Mouse (Mus musculus) myocyte (in vitro differentiated cells): ENCODE measurements at regions not wholly inside any gene's neighbourhood (a gene's known extent, or its start where the extent isn't known, plus 50 kb on each side); places are given as distances from the start of the nearest gene placed in this dataset.

ENCODE experiments used
- H3K27me3 ChIP-seq: one replicate; pipeline ENCODE4 v1.6.1; 2011; ENCODE audit not compliant: control insufficient read depth, insufficient read depth, insufficient read length
- H3K36me3 ChIP-seq: one replicate; pipeline ENCODE4 v1.6.1; 2011; ENCODE audit not compliant: control insufficient read depth, insufficient read depth
- H3K4me2 ChIP-seq: one replicate; pipeline ENCODE4 v1.6.1; 2011; ENCODE audit warnings: low read depth, control low read depth
- H3K4me3 ChIP-seq: one replicate; pipeline ENCODE4 v1.5.1; 2011; ENCODE audit warnings: mild to moderate bottlenecking, control low read depth, moderate library complexity
- H3K79me2 ChIP-seq: one replicate; pipeline ENCODE4 v1.6.1; 2011; ENCODE audit not compliant: control insufficient read depth, insufficient read depth
- H3ac ChIP-seq: one replicate; pipeline ENCODE4 v1.6.1; 2011; ENCODE audit not compliant: control insufficient read depth, insufficient read length
- CEBPB ChIP-seq: IDR thresholded peaks from 2 replicates; pipeline ENCODE4 v1.6.1; 2011; ENCODE audit warnings: mild to moderate bottlenecking, moderate library complexity; ENCODE audit not compliant: poor library complexity, insufficient read depth, severe bottlenecking
- E2F4 ChIP-seq: IDR thresholded peaks from one replicate; pipeline ENCODE4 v1.6.1; 2011; ENCODE audit warnings: mild to moderate bottlenecking, control low read depth, moderate library complexity; ENCODE audit not compliant: insufficient read depth
- MAX ChIP-seq: IDR thresholded peaks from one replicate; pipeline ENCODE4 v1.6.1; 2011; ENCODE audit warnings: low read depth, mild to moderate bottlenecking, control low read depth
- MYOD1 ChIP-seq, 3 experiments: IDR thresholded peaks; one replicate each; pipeline ENCODE4 v1.6.1; 2011; ENCODE audit warnings: control low read depth in 2 of 3, low read depth in 2 of 3, mild to moderate bottlenecking in 2 of 3, moderate library complexity in 1 of 3; ENCODE audit not compliant: insufficient read length in 2 of 3, control insufficient read depth in 1 of 3
- MYOG ChIP-seq, 3 experiments: IDR thresholded peaks; one replicate each; pipeline ENCODE4 v1.6.1; 2011; ENCODE audit warnings: control low read depth in 2 of 3, low read depth in 2 of 3, mild to moderate bottlenecking in 2 of 3; ENCODE audit not compliant: insufficient read length in 2 of 3, control insufficient read depth in 1 of 3, insufficient read depth in 1 of 3
- POLR2A ChIP-seq: IDR thresholded peaks from one replicate; pipeline ENCODE4 v1.6.1; 2011; ENCODE audit warnings: low read depth, mild to moderate bottlenecking, control low read depth, moderate library complexity; ENCODE audit not compliant: insufficient read length
- POLR2AphosphoS2 ChIP-seq: IDR thresholded peaks from one replicate; pipeline ENCODE4 v1.6.1; 2011; ENCODE audit warnings: low read depth, control low read depth; ENCODE audit not compliant: insufficient read length
- REST ChIP-seq: IDR thresholded peaks from one replicate; pipeline ENCODE4 v1.6.1; 2011; ENCODE audit warnings: mild to moderate bottlenecking, control low read depth, moderate library complexity; ENCODE audit not compliant: insufficient read depth, insufficient read length
- SRF ChIP-seq: IDR thresholded peaks from one replicate; pipeline ENCODE4 v1.6.1; 2011; ENCODE audit warnings: low read depth; ENCODE audit not compliant: control insufficient read depth, insufficient read length
- TCF12 ChIP-seq: IDR thresholded peaks from one replicate; pipeline ENCODE4 v1.6.1; 2011; ENCODE audit warnings: mild to moderate bottlenecking, control low read depth; ENCODE audit not compliant: poor library complexity, insufficient read depth, severe bottlenecking
- TCF3 ChIP-seq: IDR thresholded peaks from one replicate; pipeline ENCODE4 v1.6.1; 2011; ENCODE audit warnings: low read depth, control low read depth; ENCODE audit not compliant: insufficient read length
- USF1 ChIP-seq: IDR thresholded peaks from one replicate; pipeline ENCODE4 v1.6.1; 2011; ENCODE audit warnings: low read depth, mild to moderate bottlenecking, control low read depth, moderate library complexity

DNA sequence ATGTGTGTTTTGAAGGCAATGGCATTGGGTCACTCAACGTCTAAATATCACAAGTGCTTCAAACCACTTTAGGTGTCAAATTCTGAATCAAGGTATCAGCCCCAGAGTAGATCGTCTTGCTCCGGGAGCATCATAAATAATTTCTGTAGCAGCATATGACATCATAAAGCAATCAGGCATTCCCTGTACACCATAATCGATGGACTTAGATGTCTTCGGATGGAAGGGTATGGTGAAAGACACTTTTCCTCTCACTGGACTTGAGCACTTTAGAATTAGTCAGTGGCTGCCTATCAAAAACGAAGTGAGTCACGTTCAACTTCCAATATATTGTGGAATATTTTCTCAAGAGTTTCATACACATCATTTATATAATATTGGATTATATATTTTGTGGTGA is 77.9 kb downstream of the Gm5426 start:
- Histone ChIP-seq H3ac (no peak overlapping the region), H3K27me3 (no peaks in the 10 kb centered on the region), H3K4me3 (no peak overlapping the region), H3K36me3 (no peaks in the 10 kb centered on the region), H3K79me2 (no peaks in the 10 kb centered on the region), H3K4me2 (peak overlapping the region; percentile 60)
- TF ChIP-seq USF1 (no peak), MYOG (IDR thresholded peaks at IDR 0.05; ENCODE audit: control insufficient read depth in 1 of 3, insufficient read depth in 1 of 3, insufficient read length in 2 of 3, low read depth in 2 of 3) (no peak), POLR2AphosphoS2 (no peak), POLR2A (no peak), TCF3 (no peak), E2F4 (no peak), MAX (no peak), REST (no peak), CEBPB (no peak), SRF (no peak), TCF12 (no peak), MYOD1 (IDR thresholded peaks at IDR 0.05; ENCODE audit: control insufficient read depth in 1 of 3, insufficient read length in 2 of 3, low read depth in 2 of 3) (no peak)

DNA sequence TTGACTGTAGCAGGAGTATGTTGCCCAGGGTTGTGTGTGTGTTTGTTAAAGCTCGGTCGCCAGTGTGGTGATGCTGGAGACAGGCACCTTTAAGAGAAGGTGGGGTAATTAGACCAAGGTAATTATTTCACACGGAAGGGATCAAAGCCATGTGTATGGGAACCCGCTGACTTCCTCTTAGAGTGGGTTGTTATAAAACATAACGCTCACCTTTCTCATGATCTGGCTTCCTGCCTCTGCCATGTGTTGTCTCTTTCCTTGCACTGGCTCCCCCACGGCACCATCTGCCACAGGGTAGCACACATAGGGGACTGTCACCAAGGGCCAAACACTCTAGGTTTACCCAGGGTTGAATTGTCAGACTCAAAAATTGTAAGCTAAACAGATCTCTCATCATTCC is 78.5 kb downstream of the Gm5426 start:
- Histone ChIP-seq H3K36me3 (no peaks in the 10 kb centered on the region), H3ac (no peak overlapping the region), H3K4me3 (no peak overlapping the region), H3K27me3 (no peaks in the 10 kb centered on the region), H3K79me2 (no peaks in the 10 kb centered on the region), H3K4me2 (no peak overlapping the region)
- no peak for TF ChIP-seq USF1
- no peak for TF ChIP-seq TCF12
- no peak for TF ChIP-seq TCF3
- TF ChIP-seq REST: no peak
- TF ChIP-seq SRF: no peak
- TF ChIP-seq E2F4: no peak
- TF ChIP-seq MYOG (IDR thresholded peaks at IDR 0.05; ENCODE audit: control insufficient read depth in 1 of 3, insufficient read depth in 1 of 3, insufficient read length in 2 of 3, low read depth in 2 of 3): no peak
- TF ChIP-seq CEBPB: no peak
- no peak for TF ChIP-seq POLR2AphosphoS2
- no peak for TF ChIP-seq POLR2A
- TF ChIP-seq MYOD1 (IDR thresholded peaks at IDR 0.05; ENCODE audit: control insufficient read depth in 1 of 3, insufficient read length in 2 of 3, low read depth in 2 of 3): no peak
- TF ChIP-seq MAX: no peak

GRCm38 (mm10) chr10:96220731-96221130 is 84.3 kb downstream of the Gm5426 start:
- Histone ChIP-seq H3ac (no peak overlapping the region), H3K4me2 (no peak overlapping the region), H3K79me2 (no peaks in the 10 kb centered on the region), H3K27me3 (no peaks in the 10 kb centered on the region), H3K36me3 (no peaks in the 10 kb centered on the region), H3K4me3 (no peak overlapping the region)
- TF ChIP-seq MAX (no peak), E2F4 (no peak)

- H3ac ChIP-seq: no peak overlapping the region
- H3K4me2 ChIP-seq: no peak overlapping the region
- H3K79me2 ChIP-seq: no peaks in the 10 kb centered on the region
- no peaks in the 10 kb centered on the region for H3K27me3 ChIP-seq
- no peaks in the 10 kb centered on the region for H3K36me3 ChIP-seq
- no peak overlapping the region for H3K4me3 ChIP-seq
- TF ChIP-seq CEBPB (peak; percentile 72), USF1 (no peak)
Observed at GRCm38 (mm10) chr10:96230391-96230790, 94.0 kb downstream of the Gm5426 start.

DNA sequence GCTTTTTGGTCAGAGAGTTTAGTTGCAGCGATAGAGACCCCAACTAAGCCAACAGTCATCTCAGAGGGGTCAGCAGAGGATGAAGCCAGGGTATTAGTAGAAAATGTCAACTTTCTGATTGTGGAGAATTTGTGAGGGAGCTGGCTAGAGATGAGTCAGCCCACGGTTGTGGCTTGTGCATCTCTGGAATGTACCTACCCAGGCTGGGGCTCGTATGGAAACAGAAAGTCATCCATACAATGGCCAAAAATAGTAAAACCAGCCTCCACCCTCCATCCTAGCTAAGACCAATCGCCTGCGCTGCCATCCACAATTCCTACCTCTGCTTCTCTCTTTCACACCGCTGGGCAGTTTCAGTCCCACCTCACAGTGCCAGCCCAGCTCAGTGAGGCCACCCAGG is 94.9 kb downstream of the Gm5426 start:
- H3K79me2 ChIP-seq: no peaks in the 10 kb centered on the region
- no peak overlapping the region for H3ac ChIP-seq
- TF ChIP-seq MYOD1 (IDR thresholded peaks at IDR 0.05; ENCODE audit: control insufficient read depth in 1 of 3, insufficient read length in 2 of 3, low read depth in 2 of 3) (no peak), USF1 (no peak), MAX (no peak), SRF (no peak), E2F4 (no peak), TCF12 (no peak), POLR2AphosphoS2 (no peak), REST (no peak), CEBPB (no peak), MYOG (IDR thresholded peaks at IDR 0.05; ENCODE audit: control insufficient read depth in 1 of 3, insufficient read depth in 1 of 3, insufficient read length in 2 of 3, low read depth in 2 of 3) (no peak), TCF3 (no peak), POLR2A (no peak)
- peak overlapping the region; percentile 45 for H3K4me2 ChIP-seq
- no peaks in the 10 kb centered on the region for H3K27me3 ChIP-seq
- H3K36me3 ChIP-seq: no peaks in the 10 kb centered on the region
- H3K4me3 ChIP-seq: no peak overlapping the region
